Mouse (Mus musculus): ENCODE data around the gene Ppp1r9a.

GRCm38 (mm10) chr6:4992308-4992707 lies 89.6 kb downstream of the Ppp1r9a start:
- no peak for TF ChIP-seq TCF12 (IDR thresholded peaks at IDR 0.05; ENCODE audit: insufficient read depth, poor library complexity, severe bottlenecking)
- no peak for TF ChIP-seq REST (IDR thresholded peaks at IDR 0.05; ENCODE audit: insufficient read depth, insufficient read length)
- no peak for TF ChIP-seq SRF (IDR thresholded peaks at IDR 0.05; ENCODE audit: control insufficient read depth, insufficient read length, low read depth)
- TF ChIP-seq E2F4 (IDR thresholded peaks at IDR 0.05; ENCODE audit: insufficient read depth), result no peak
- no peak for TF ChIP-seq POLR2A (IDR thresholded peaks at IDR 0.05; ENCODE audit: insufficient read length, low read depth)
- no peak for TF ChIP-seq POLR2AphosphoS2 (IDR thresholded peaks at IDR 0.05; ENCODE audit: insufficient read length, low read depth)

Measured in myocyte (in vitro differentiated cells).